In the genomic region with DNA sequence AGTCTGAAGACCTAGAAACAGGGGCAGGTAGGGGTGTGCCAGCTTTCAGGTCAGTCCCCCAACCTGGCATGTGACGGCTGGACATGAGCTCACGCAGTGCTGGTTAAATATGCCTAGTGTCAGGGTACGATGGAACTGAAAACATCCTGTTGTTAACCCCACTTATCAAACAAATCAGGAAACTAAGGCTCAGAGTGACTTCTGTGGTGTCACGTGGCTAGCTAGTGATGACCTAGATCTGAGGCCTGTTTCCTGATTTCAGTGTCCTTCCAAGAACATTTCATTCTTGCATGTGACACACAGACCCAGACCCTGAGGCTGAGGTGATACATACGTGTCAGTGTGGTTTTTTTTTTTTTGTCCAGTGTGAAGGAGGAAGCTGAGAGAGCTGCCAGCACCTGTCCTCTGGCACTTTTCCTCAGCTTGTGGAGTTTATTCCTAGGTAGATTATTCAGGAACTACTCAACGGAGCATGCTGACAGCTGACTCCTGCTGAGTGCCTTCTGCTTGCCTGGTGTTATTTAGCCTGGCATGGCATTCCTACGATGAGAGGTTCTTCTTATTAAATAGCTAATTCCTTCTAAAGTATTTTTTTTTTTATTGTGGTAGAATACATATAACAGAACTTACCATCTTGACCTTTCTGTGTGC, we compare ENCODE assay signal across 12 mouse cellular contexts. TPM values are rescaled to one million over a fixed set of nuclear protein-coding genes. Genes with fewer than 3 reads are reported as not detected.
DNase-seq lines count a peak whose midpoint lies in the region; ATAC-seq and TF ChIP-seq lines count a peak whose summit lies in the region.
"Had no signal": no experiment of that assay in that cellular context is flagged by ENCODE, and none has a peak within 500 bp of the region (broad histone marks: within the 10 kb centered on the region; RNA-seq: fewer than 3 reads in every experiment).

No protein-coding gene starts in this region.

- peak; percentile 30; the same call in 1 of the 2 replicates for ATAC-seq in megakaryocyte progenitor cell, adult 5-6 weeks (replicated peaks; ENCODE audit: poor library complexity)
- ATAC-seq in liver, embryonic 12.5 days: no peak
- ATAC-seq: intestine, embryonic 15.5 days had no signal

- in situ Hi-C loops in CH12.LX (cut with MboI; ENCODE audit: low pct_ligation_motif_present, low pct_unique_long_range_greater_than_20kb, low sequenced_read_pairs): no loop called here

- no peak for TF ChIP-seq EP300 in CH12.LX (IDR thresholded peaks at IDR 0.05; ENCODE audit: low read length)

- no peaks in the 10 kb centered on the region for H3K27me3 ChIP-seq in liver, adult 2 months (ENCODE audit: control insufficient read depth, insufficient read depth, low read length)
- H3K27me3 ChIP-seq in CH12.LX (replicated peaks): no peaks in the 10 kb centered on the region
- H3K27me3 ChIP-seq in liver, embryonic 12.5 days (replicated peaks): peaks cover 3% of the 10 kb centered on the region; the same call in 1 of the 2 replicates
- H3K27me3 ChIP-seq: heart, embryonic 15.5 days; intestine, embryonic 15.5 days had no signal

- no peak overlapping the region for H3K4me2 ChIP-seq in CH12.LX (ENCODE audit: insufficient read depth, low read depth, poor library complexity, severe bottlenecking)
- no peak overlapping the region for H3K4me2 ChIP-seq in liver, embryonic 12.5 days
- H3K4me2 ChIP-seq: heart, embryonic 15.5 days; intestine, embryonic 15.5 days had no signal

- dilution Hi-C loops in CH12.LX (cut with MboI; ENCODE audit: extremely low pct_ligation_motif_present, extremely low pct_unique_long_range_greater_than_20kb, low sequenced_read_pairs): no loop called here

- no peaks in the 10 kb centered on the region for H3K36me3 ChIP-seq in liver, adult 2 months (ENCODE audit: control insufficient read depth, insufficient read depth, low read length)
- H3K36me3 ChIP-seq in CH12.LX (replicated peaks in 1 of 2; ENCODE audit: control insufficient read depth in 1 of 2, insufficient read depth in 1 of 2, low read length in 1 of 2): peaks cover 0 to 17% of the 10 kb centered on the region in 2 experiments
- no peaks in the 10 kb centered on the region for H3K36me3 ChIP-seq in liver, embryonic 12.5 days
- H3K36me3 ChIP-seq: heart, embryonic 15.5 days; intestine, embryonic 15.5 days had no signal

- WGBS in liver, adult 2 months: 63% methylated on average over 7 of the region's 7 CpGs
- 29% methylated on average over 7 of the region's 7 CpGs for WGBS in liver, embryonic 12.5 days (ENCODE audit: insufficient replicate concordance)

- no peak for TF ChIP-seq CTCF in liver, adult 2 months (IDR thresholded peaks at IDR 0.05; ENCODE audit: low read depth, low read length)
- no peak for TF ChIP-seq CTCF in CH12.LX (conservative IDR thresholded peaks at IDR 0.05 in 1 of 2, IDR thresholded peaks at IDR 0.05 in 1 of 2; ENCODE audit: low read depth in 2 of 2, low read length in 2 of 2)

- no peaks in the 10 kb centered on the region for H3K4me1 ChIP-seq in liver, adult 2 months (ENCODE audit: control insufficient read depth, insufficient read depth, low read length)
- H3K4me1 ChIP-seq in CH12.LX (ENCODE audit: control insufficient read depth in 1 of 2, insufficient read depth in 2 of 2): peaks cover 34 to 96% of the 10 kb centered on the region in 2 experiments
- peaks cover 35% of the 10 kb centered on the region for H3K4me1 ChIP-seq in liver, embryonic 12.5 days

- H3K79me2 ChIP-seq in liver, adult 2 months (ENCODE audit: control insufficient read depth, insufficient read depth, low read length): no peaks in the 10 kb centered on the region
- H3K79me2 ChIP-seq in CH12.LX (replicated peaks; ENCODE audit: control insufficient read depth, extremely low read depth, insufficient read depth, poor library complexity, severe bottlenecking): no peaks in the 10 kb centered on the region

- no peaks in the 10 kb centered on the region for H3K9me3 ChIP-seq in CH12.LX (replicated peaks; ENCODE audit: low read length)
- H3K9me3 ChIP-seq in liver, embryonic 12.5 days (replicated peaks): no peaks in the 10 kb centered on the region
- H3K9me3 ChIP-seq: heart, embryonic 15.5 days; intestine, embryonic 15.5 days had no signal

- TF ChIP-seq RAD21 in CH12.LX (IDR thresholded peaks at IDR 0.05; ENCODE audit: low read depth, low read length): no peak

- no peak overlapping the region for H3K27ac ChIP-seq in liver, adult 2 months (replicated peaks; ENCODE audit: insufficient read depth, low read depth, low read length)
- no peak overlapping the region for H3K27ac ChIP-seq in CH12.LX (ENCODE audit: insufficient read depth, low read depth)
- no peak overlapping the region for H3K27ac ChIP-seq in liver, embryonic 12.5 days
- H3K27ac ChIP-seq: heart, embryonic 15.5 days; intestine, embryonic 15.5 days had no signal

- H3K9ac ChIP-seq in liver, adult 2 months (ENCODE audit: low read depth, low read length): no peak overlapping the region
- no peak overlapping the region for H3K9ac ChIP-seq in CH12.LX (ENCODE audit: insufficient read depth, low read depth)
- no peak overlapping the region for H3K9ac ChIP-seq in liver, embryonic 12.5 days
- H3K9ac ChIP-seq: heart, embryonic 15.5 days; intestine, embryonic 15.5 days had no signal

- DNase-seq in liver, adult 2 months (ENCODE audit: extremely low read depth, low read depth, low spot score): peak; percentile 18
- DNase-seq in liver: no peak
- DNase-seq in CH12.LX (ENCODE audit: extremely low read depth): no peak
- peak; percentile 94 for DNase-seq in cerebellum, adult 9-10 months
- no peak for DNase-seq in gastrocnemius, postnatal 10 days
- no peak for DNase-seq in ovary, postnatal 10 days (ENCODE audit: low spot score)
- DNase-seq: adrenal gland, postnatal 14 days; lung, postnatal 14 days had no signal

- H3K4me3 ChIP-seq in liver, adult 2 months (ENCODE audit: insufficient read depth, low read depth, low read length): no peak overlapping the region
- no peak overlapping the region for H3K4me3 ChIP-seq in CH12.LX (replicated peaks in 1 of 3; ENCODE audit: low read depth in 2 of 3, low read length in 2 of 3, poor library complexity in 1 of 3)
- H3K4me3 ChIP-seq in liver, embryonic 12.5 days: no peak overlapping the region
- H3K4me3 ChIP-seq: heart, embryonic 15.5 days; intestine, embryonic 15.5 days had no signal

- TF ChIP-seq POLR2A in liver, adult 2 months (IDR thresholded peaks at IDR 0.05; ENCODE audit: extremely low read depth, insufficient read depth, low read length): no peak
- TF ChIP-seq POLR2A in CH12.LX (IDR thresholded peaks at IDR 0.05; ENCODE audit: low read depth, low read length): no peak

TF ChIP-seq in CH12.LX, 34 proteins besides CTCF, POLR2A, EP300 and RAD21:
- TF ChIP-seq USF2 (conservative IDR thresholded peaks at IDR 0.05; ENCODE audit: low read depth, low read length) (no peak), ZNF384 (IDR thresholded peaks at IDR 0.05; ENCODE audit: low read depth, low read length) (peak; percentile 63), POLR2AphosphoS2 (IDR thresholded peaks at IDR 0.05; ENCODE audit: low read depth, low read length) (no peak), BHLHE40 (IDR thresholded peaks at IDR 0.05; ENCODE audit: low read depth, low read length) (peak; percentile 54; the same call in 1 of the 2 replicates)

RNA-seq across cellular contexts. Expression of gene Itgb3, which starts 22.5 kb away (rescaled TPM):
- 2.1 and 3.7 TPM in 2 replicates for total RNA-seq in liver, adult 2 months (2014; rRNA removed)
- polyA plus RNA-seq in liver, adult 2 months (2012; rRNA removed): 1.5 TPM in 2 replicates
- total RNA-seq in CH12.LX (2012; rRNA removed) (1.8 and 3.0 TPM in 2 replicates), CH12.LX (2014; rRNA removed) (2.9 and 3.2 TPM in 2 replicates)
- 9.5 and 11.0 TPM in 2 replicates for polyA plus RNA-seq in CH12.LX (2012; ENCODE audit: insufficient read length, low read depth)
- total RNA-seq in megakaryocyte progenitor cell, adult 5-6 weeks (2015): 2.0 and 2.2 TPM in 2 replicates
- 4.0 and 5.3 TPM in 2 replicates for total RNA-seq in megakaryocyte progenitor cell, adult 5-6 weeks (2017)
- total RNA-seq in gastrocnemius, postnatal 10 days (2021): 10 to 100 TPM in 1 of 2 experiments, 1 to 10 TPM in 1; 4.7 to 15.9 TPM
- polyA plus RNA-seq in liver, embryonic 12.5 days (2016; fragmentation: Nextera tagmentation; extraction: Ambion mirVana): 33.1 and 36.4 TPM in 2 replicates

RNA-seq across cellular contexts. Expression of gene Gm11639, which starts 55.2 kb away (rescaled TPM):
- under 0.01 and 0.13 TPM in 2 replicates for total RNA-seq in liver, adult 2 months (2014; rRNA removed)
- polyA plus RNA-seq in liver, adult 2 months (2012; rRNA removed): not detected in 2 replicates
- total RNA-seq in CH12.LX (2012; rRNA removed): 0.21 and 0.29 TPM in 2 replicates
- total RNA-seq in CH12.LX (2014; rRNA removed): 0.26 and 0.32 TPM in 2 replicates
- 0.67 and 0.79 TPM in 2 replicates for polyA plus RNA-seq in CH12.LX (2012; ENCODE audit: insufficient read length, low read depth)
- not detected in 2 replicates for total RNA-seq in megakaryocyte progenitor cell, adult 5-6 weeks (2015)
- 0.07 TPM in 1 of 2 replicates, not detected in the other for total RNA-seq in megakaryocyte progenitor cell, adult 5-6 weeks (2017)
- under 1 TPM; 0.02 to 0.07 TPM for total RNA-seq in gastrocnemius, postnatal 10 days (2021)
- 0.05 and 0.07 TPM in 2 replicates for polyA plus RNA-seq in liver, embryonic 12.5 days (2016; fragmentation: Nextera tagmentation; extraction: Ambion mirVana)
- polyA plus RNA-seq: intestine, embryonic 15.5 days had no signal

Comparison
In these comparisons a context has a peak if more than half of its experiments do, and no peak if none do; other contexts are left out.
1. DNase-seq: peak in liver, adult 2 months (single experiment) and cerebellum, adult 9-10 months (single experiment); none in liver (single experiment), CH12.LX (single experiment), gastrocnemius, postnatal 10 days (single experiment) and ovary, postnatal 10 days (single experiment).